Mouse (Mus musculus): ENCODE measurements around the gene Spred3. TPM values are rescaled to one million over a fixed set of nuclear protein-coding genes. Genes with fewer than 3 reads are reported as not detected.

Spred3 gene
- polyA plus RNA-seq, 1 experiment from 2014 or later, result 11.7 TPM

- Histone ChIP-seq H3K27me3 (replicated peaks) (peaks cover 17% of the 10 kb centered on the region), H3K27ac (replicated peaks) (0 out of 2 replicates have a peak overlapping the region, but pooled peaks have one; percentile 18), H3K4me3 (replicated peaks) (peak overlapping the region; percentile 78), H3K36me3 (peaks cover 11% of the 10 kb centered on the region), H3K9ac (replicated peaks) (peak overlapping the region; percentile 72), H3K4me2 (peak overlapping the region; percentile 78), H3K9me3 (replicated peaks) (no peaks in the 10 kb centered on the region), H3K4me1 (peaks cover 45% of the 10 kb centered on the region)
- WGBS, result 15% methylated on average over 17 of the region's 19 CpGs
- no peak for ATAC-seq (ENCODE audit: low FRiP score)
These were observed 2.6 kb downstream of the Spred3 start for GRCm38 (mm10) chr7:29167656-29168055.

GRCm38 (mm10) chr7:29162750-29163525 is 7.3 kb downstream of the Spred3 start:
- peaks cover 11% of the 10 kb centered on the region for H3K4me1 ChIP-seq
- no peak overlapping the region for H3K27ac ChIP-seq (replicated peaks)
- H3K36me3 ChIP-seq, result peaks cover 29% of the 10 kb centered on the region
- no peak overlapping the region for H3K9ac ChIP-seq (replicated peaks)
- H3K9me3 ChIP-seq (replicated peaks), result no peaks in the 10 kb centered on the region
- peaks cover 8% of the 10 kb centered on the region; the same call in 1 of the 2 replicates for H3K27me3 ChIP-seq (replicated peaks)
- no peak overlapping the region for H3K4me3 ChIP-seq (replicated peaks)
- H3K4me2 ChIP-seq, result no peak overlapping the region
- 26% methylated on average over 9 of the region's 9 CpGs for WGBS
- ATAC-seq (ENCODE audit: low FRiP score), result no peak

GRCm38 (mm10) chr7:29162294-29162693 is 7.9 kb downstream of the Spred3 start:
- WGBS, result 84% methylated on average over 5 of the region's 5 CpGs

GRCm38 (mm10) chr7:29158264-29158663 is 11.9 kb downstream of the Spred3 start:
- peaks cover 25% of the 10 kb centered on the region for H3K36me3 ChIP-seq
- 5% methylated on average over 5 of the region's 5 CpGs for WGBS
- peaks cover 17% of the 10 kb centered on the region for H3K4me1 ChIP-seq
- peaks cover 8% of the 10 kb centered on the region; the same call in 1 of the 2 replicates for H3K27me3 ChIP-seq (replicated peaks)
- H3K9me3 ChIP-seq (replicated peaks), result no peaks in the 10 kb centered on the region
- ATAC-seq (ENCODE audit: low FRiP score), result no peak
- H3K4me3 ChIP-seq (replicated peaks), result no peak overlapping the region
- no peak overlapping the region for H3K27ac ChIP-seq (replicated peaks)
- no peak overlapping the region for H3K4me2 ChIP-seq
- no peak overlapping the region for H3K9ac ChIP-seq (replicated peaks)

More at GRCm38 (mm10) chr7:29162294-29162693, 7.9 kb downstream of the Spred3 start:
- ATAC-seq (ENCODE audit: low FRiP score), result no peak
- H3K4me2 ChIP-seq, result no peak overlapping the region
- H3K4me3 ChIP-seq (replicated peaks), result no peak overlapping the region
- peaks cover 29% of the 10 kb centered on the region for H3K36me3 ChIP-seq
- no peak overlapping the region for H3K27ac ChIP-seq (replicated peaks)
- H3K9me3 ChIP-seq (replicated peaks), result no peaks in the 10 kb centered on the region
- peaks cover 4% of the 10 kb centered on the region; the same call in 1 of the 2 replicates for H3K4me1 ChIP-seq
- peaks cover 8% of the 10 kb centered on the region; the same call in 1 of the 2 replicates for H3K27me3 ChIP-seq (replicated peaks)
- H3K9ac ChIP-seq (replicated peaks), result no peak overlapping the region

GRCm38 (mm10) chr7:29155838-29156782 is 14.1 kb downstream of the Spred3 start, which contains the start of gene Fam98c:
Gene Fam98c (minus strand): TSS chr7:29156234.
- H3K27ac ChIP-seq (replicated peaks), result peak within 1 kb of the TSS; percentile 86
- no peaks in the 10 kb centered on the region for H3K9me3 ChIP-seq (replicated peaks)
- ATAC-seq (ENCODE audit: low FRiP score), result peak; percentile 90

GRCm38 (mm10) chr7:29155196-29155837 is 14.9 kb downstream of the Spred3 start:
- WGBS, result 7% methylated on average over 33 of the region's 37 CpGs

More at GRCm38 (mm10) chr7:29155838-29156782, 14.1 kb downstream of the Spred3 start, which contains the start of gene Fam98c:
- Histone ChIP-seq H3K36me3 (peaks cover 9% of the 10 kb centered on the region), H3K4me3 (replicated peaks) (peak within 1 kb of the TSS; percentile 94), H3K4me1 (peaks cover 15% of the 10 kb centered on the region), H3K9ac (replicated peaks) (peak within 1 kb of the TSS; percentile 74), H3K4me2 (peak within 1 kb of the TSS; percentile 78), H3K27me3 (replicated peaks) (peaks cover 8% of the 10 kb centered on the region; the same call in 1 of the 2 replicates)
- whole genome bisulfite sequencing, result 3% methylated on average over 68 of the region's 68 CpGs

GRCm38 (mm10) chr7:29154018-29154720 is 16.0 kb downstream of the Spred3 start:
- 98% methylated on average over 14 of the region's 14 CpGs for WGBS
- Histone ChIP-seq H3K27me3 (replicated peaks) (peaks cover under 1% of the 10 kb centered on the region; the same call in 1 of the 2 replicates), H3K4me1 (peaks cover 15% of the 10 kb centered on the region), H3K27ac (replicated peaks) (no peak overlapping the region), H3K4me3 (replicated peaks) (no peak overlapping the region), H3K9me3 (replicated peaks) (no peaks in the 10 kb centered on the region), H3K9ac (replicated peaks) (no peak overlapping the region), H3K36me3 (0 out of 2 replicates have a peak, but pooled peaks cover 5% of the 10 kb centered on the region), H3K4me2 (no peak overlapping the region)
- ATAC-seq (ENCODE audit: low FRiP score), result no peak

More at GRCm38 (mm10) chr7:29155196-29155837, 14.9 kb downstream of the Spred3 start:
- H3K4me2 ChIP-seq, result peak overlapping the region; percentile 78
- H3K27ac ChIP-seq (replicated peaks), result peak overlapping the region; percentile 86
- ATAC-seq (ENCODE audit: low FRiP score), result peak; percentile 94
- peaks cover 15% of the 10 kb centered on the region for H3K4me1 ChIP-seq
- H3K4me3 ChIP-seq (replicated peaks), result peak overlapping the region; percentile 94
- no peaks in the 10 kb centered on the region for H3K9me3 ChIP-seq (replicated peaks)
- H3K36me3 ChIP-seq, result 0 out of 2 replicates have a peak, but pooled peaks cover 5% of the 10 kb centered on the region
- peak overlapping the region; percentile 74 for H3K9ac ChIP-seq (replicated peaks)
- peaks cover 8% of the 10 kb centered on the region; the same call in 1 of the 2 replicates for H3K27me3 ChIP-seq (replicated peaks)

- no peak overlapping the region for H3K9ac ChIP-seq (replicated peaks)
- no peak for ATAC-seq (ENCODE audit: low FRiP score)
These were observed 18.7 kb downstream of the Spred3 start for GRCm38 (mm10) chr7:29151486-29151885.

GRCm38 (mm10) chr7:29148771-29149170 is 21.4 kb downstream of the Spred3 start:
- H3K27me3 ChIP-seq (replicated peaks), result no peaks in the 10 kb centered on the region
- 91% methylated on average over 15 of the region's 15 CpGs for WGBS
- H3K36me3 ChIP-seq, result no peaks in the 10 kb centered on the region
- H3K9ac ChIP-seq (replicated peaks), result no peak overlapping the region
- H3K27ac ChIP-seq (replicated peaks), result no peak overlapping the region
- H3K4me3 ChIP-seq (replicated peaks), result no peak overlapping the region
- no peak for ATAC-seq (ENCODE audit: low FRiP score)
- H3K4me1 ChIP-seq, result no peaks in the 10 kb centered on the region
- no peak overlapping the region for H3K4me2 ChIP-seq
- no peaks in the 10 kb centered on the region for H3K9me3 ChIP-seq (replicated peaks)

More at GRCm38 (mm10) chr7:29151486-29151885, 18.7 kb downstream of the Spred3 start:
- Histone ChIP-seq H3K36me3 (0 out of 2 replicates have a peak, but pooled peaks cover 5% of the 10 kb centered on the region), H3K9me3 (replicated peaks) (no peaks in the 10 kb centered on the region), H3K4me1 (peaks cover 13% of the 10 kb centered on the region), H3K4me2 (no peak overlapping the region), H3K4me3 (replicated peaks) (no peak overlapping the region), H3K27me3 (replicated peaks) (no peaks in the 10 kb centered on the region), H3K27ac (replicated peaks) (no peak overlapping the region)
- WGBS, result 69% methylated on average over 10 of the region's 10 CpGs

GRCm38 (mm10) chr7:29146625-29147367 is 23.4 kb downstream of the Spred3 start:
- no peak overlapping the region for H3K9ac ChIP-seq (replicated peaks)
- WGBS, result 88% methylated on average over 7 of the region's 7 CpGs
- H3K4me1 ChIP-seq, result no peaks in the 10 kb centered on the region
- no peaks in the 10 kb centered on the region for H3K9me3 ChIP-seq (replicated peaks)
- no peak overlapping the region for H3K4me2 ChIP-seq
- no peaks in the 10 kb centered on the region for H3K36me3 ChIP-seq
- ATAC-seq (ENCODE audit: low FRiP score), result no peak
- H3K4me3 ChIP-seq (replicated peaks), result no peak overlapping the region
- H3K27me3 ChIP-seq (replicated peaks), result no peaks in the 10 kb centered on the region
- H3K27ac ChIP-seq (replicated peaks), result no peak overlapping the region
